Mouse (Mus musculus) kidney, adult 2 months (tissue): Measurements from ENCODE around the gene Hdac10. TPM values are rescaled to one million over a fixed set of nuclear protein-coding genes. Genes with fewer than 3 reads are reported as not detected.

Experiments
- DNase-seq: peaks from one replicate; pipeline ENCODE4 v3.0.0; 2021
- H3K27ac ChIP-seq: fragments of 200-500 bp; 2 replicates; pipeline ENCODE4 v1.5.1; 2012; ENCODE audit warnings: low read depth, low read length, control low read depth, inconsistent platforms; ENCODE audit not compliant: insufficient read depth
- H3K27me3 ChIP-seq: fragments of 200-500 bp; replicated peaks from 2 replicates; pipeline ENCODE4 v1.6.1; 2012; ENCODE audit warnings: mild to moderate bottlenecking, moderate library complexity, low read length, inconsistent platforms; ENCODE audit not compliant: control insufficient read depth, insufficient read depth
- H3K36me3 ChIP-seq: fragments of 200-500 bp; 2 replicates; pipeline ENCODE4 v1.6.1; 2012; ENCODE audit warnings: mild to moderate bottlenecking, moderate library complexity, low read length, inconsistent platforms; ENCODE audit not compliant: control insufficient read depth, insufficient read depth
- H3K4me1 ChIP-seq: fragments of 200-500 bp; 2 replicates; pipeline ENCODE4 v1.6.1; 2011; ENCODE audit warnings: low read length; ENCODE audit not compliant: control insufficient read depth, insufficient read depth
- H3K4me3 ChIP-seq: fragments of 200-500 bp; 2 replicates; pipeline ENCODE4 v1.5.1; 2011; ENCODE audit warnings: mild to moderate bottlenecking, low read depth, low read length, control low read depth; ENCODE audit not compliant: insufficient read depth
- CTCF ChIP-seq: fragments of 200-500 bp; conservative IDR thresholded peaks from 2 replicates; pipeline ENCODE4 v1.5.1; 2011; ENCODE audit warnings: low read depth, mild to moderate bottlenecking, control low read depth, low read length, moderate library complexity, mixed read lengths; ENCODE audit not compliant: insufficient read depth, insufficient read length
- POLR2A ChIP-seq: fragments of 200-500 bp; IDR thresholded peaks from one replicate; pipeline ENCODE4 v1.6.1; 2011; ENCODE audit warnings: low read depth, low read length, control low read depth
- WGBS: fragments of 180-500 bp; shearing (Covaris S2); methylation state at CpG from one replicate; pipeline ENCODE4 v1.1.7; 2018; 5-methylcytosine and 5-hydroxymethylcytosine counted together
- polyA plus RNA-seq: library from polyadenylated mRNA; depleted of rRNA; stranded (reverse); fragments of >200 nt; gene quantifications from 2 replicates; pipeline ENCODE4 v1.2.3, GENCODE M21; 2012

Hdac10 gene
- polyA plus RNA-seq, 1 experiment, result 26.5 TPM

DNA sequence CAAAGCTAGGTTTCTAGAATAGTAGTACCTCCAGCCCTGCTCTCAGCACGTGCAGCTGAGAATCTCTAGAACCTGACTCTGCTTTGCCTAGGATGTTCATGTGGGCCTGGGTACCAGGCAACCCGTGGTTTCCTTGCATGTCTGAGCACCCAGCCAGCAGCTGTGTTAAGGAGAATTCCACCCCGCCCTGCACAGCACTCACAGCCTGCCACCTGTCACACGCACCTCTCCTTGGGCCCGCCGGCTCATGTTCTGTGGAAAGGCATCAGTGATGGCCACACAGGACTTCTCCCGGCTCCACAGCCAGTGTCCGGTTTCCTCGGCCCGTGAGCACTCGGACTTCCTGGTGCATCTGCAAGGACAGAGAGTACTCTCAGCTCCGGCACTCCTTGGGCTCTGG lies 37.0 kb upstream of the Hdac10 start:
- peaks cover 12% of the 10 kb centered on the region for H3K36me3 ChIP-seq
- TF ChIP-seq CTCF (no peak), POLR2A (no peak)
- 89% methylated on average over 12 of the region's 12 CpGs for WGBS
- no peak overlapping the region for H3K27ac ChIP-seq
- no peak overlapping the region for H3K4me3 ChIP-seq
- no peaks in the 10 kb centered on the region for H3K27me3 ChIP-seq
- H3K4me1 ChIP-seq, result peaks cover 14% of the 10 kb centered on the region
- DNase-seq, result no peak

DNA sequence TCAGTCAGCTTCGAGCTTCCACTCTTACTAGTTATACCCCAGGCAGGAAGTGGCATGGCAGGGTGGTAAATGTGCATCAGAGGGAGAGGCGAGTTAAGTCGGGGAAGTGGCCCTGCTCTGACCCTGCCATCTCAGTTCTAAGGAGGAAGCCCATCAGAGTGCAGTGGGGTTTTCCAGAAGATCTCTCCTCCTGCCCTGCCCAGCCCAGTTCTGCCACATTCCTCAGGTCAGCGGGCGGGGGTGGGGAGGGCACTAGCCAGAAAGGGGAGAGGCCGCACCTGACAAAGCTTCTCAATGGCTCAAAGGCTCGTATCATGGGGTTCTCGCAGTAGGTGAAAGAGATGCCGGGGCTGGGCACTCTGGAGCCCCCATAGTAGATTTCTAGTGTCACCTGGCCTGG lies 32.9 kb upstream of the Hdac10 start:
- 54% methylated on average over 9 of the region's 9 CpGs for WGBS
- DNase-seq, result peak; percentile 38
- Histone ChIP-seq H3K36me3 (peaks cover 12% of the 10 kb centered on the region), H3K27ac (no peak overlapping the region), H3K27me3 (no peaks in the 10 kb centered on the region), H3K4me1 (no peaks in the 10 kb centered on the region), H3K4me3 (no peak overlapping the region)
- TF ChIP-seq CTCF, result no peak
- no peak for TF ChIP-seq POLR2A

DNA sequence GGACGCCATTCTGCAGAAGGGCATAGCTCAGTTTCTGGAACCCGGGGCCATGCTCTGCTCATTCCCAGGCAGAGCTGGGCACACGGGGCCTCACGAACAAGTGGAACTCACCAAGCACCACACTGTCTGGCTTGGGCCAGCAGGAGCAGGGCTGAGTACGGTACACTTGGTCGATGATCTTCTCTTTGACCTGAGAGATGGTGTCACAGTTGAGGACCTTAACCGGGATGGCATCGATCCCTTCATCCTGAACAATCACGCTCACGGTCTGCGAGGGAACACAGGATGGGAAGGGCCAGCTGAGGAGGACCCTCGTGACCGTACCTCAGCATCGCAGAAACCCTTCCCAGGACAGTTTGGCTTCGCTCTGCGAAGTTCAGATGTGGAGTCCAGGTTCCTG lies 30.0 kb upstream of the Hdac10 start:
- Histone ChIP-seq H3K27ac (no peak overlapping the region), H3K4me1 (no peaks in the 10 kb centered on the region), H3K36me3 (peaks cover 9% of the 10 kb centered on the region), H3K27me3 (no peaks in the 10 kb centered on the region), H3K4me3 (no peak overlapping the region)
- TF ChIP-seq CTCF, result no peak
- TF ChIP-seq POLR2A, result no peak
- WGBS, result 92% methylated on average over 16 of the region's 16 CpGs
- no peak for DNase-seq

DNA sequence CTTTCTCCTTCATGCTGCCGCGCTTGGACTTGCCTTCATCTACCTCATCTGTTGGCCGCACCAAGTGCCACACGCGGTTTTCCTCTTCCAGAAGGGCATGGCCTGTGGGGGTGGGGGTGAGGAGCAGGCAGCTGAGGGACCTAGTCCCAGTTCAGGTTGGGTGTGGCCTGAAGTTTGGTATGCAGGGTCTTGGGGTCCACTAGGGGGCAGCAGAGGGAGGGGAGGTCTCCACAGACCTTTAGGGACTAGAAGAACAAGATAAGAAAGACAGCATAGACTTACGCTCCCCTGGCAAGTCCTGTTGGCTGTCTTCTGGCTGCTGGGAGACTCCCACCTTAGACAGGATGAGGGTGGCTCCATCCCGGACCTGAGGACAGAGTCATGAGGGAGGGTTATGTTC lies 29.5 kb upstream of the Hdac10 start:
- TF ChIP-seq POLR2A, result no peak
- TF ChIP-seq CTCF, result peak; percentile 78
- H3K36me3 ChIP-seq, result peaks cover 9% of the 10 kb centered on the region
- H3K27ac ChIP-seq, result no peak overlapping the region
- H3K4me1 ChIP-seq, result no peaks in the 10 kb centered on the region
- H3K27me3 ChIP-seq, result no peaks in the 10 kb centered on the region
- H3K4me3 ChIP-seq, result no peak overlapping the region
- 49% methylated on average over 7 of the region's 7 CpGs for WGBS
- peak; percentile 79 for DNase-seq

DNA sequence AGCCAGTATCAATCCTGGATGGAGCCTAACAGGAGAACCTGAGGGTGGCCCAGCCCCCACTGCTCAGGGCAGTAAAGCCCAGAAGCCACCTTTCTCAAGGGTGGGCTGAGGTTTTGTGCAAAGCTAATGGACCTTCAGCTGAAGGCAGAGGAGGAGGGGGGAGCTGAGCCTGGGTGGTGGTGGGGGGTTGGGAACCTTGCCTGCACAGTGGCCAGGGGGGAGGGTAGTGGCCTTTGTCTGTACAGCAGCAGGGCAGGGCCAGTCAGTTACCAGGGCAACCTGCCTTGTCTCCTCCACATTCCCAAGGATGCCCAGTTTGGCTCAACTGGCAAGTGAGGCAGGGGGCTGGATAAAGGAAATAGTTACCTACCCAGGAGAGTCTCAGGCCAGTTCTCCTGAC lies 23.8 kb upstream of the Hdac10 start:
- DNase-seq, result no peak
- TF ChIP-seq POLR2A (no peak), CTCF (no peak)
- Histone ChIP-seq H3K4me1 (peaks cover 5% of the 10 kb centered on the region; the same call in 1 of the 2 replicates), H3K27me3 (no peaks in the 10 kb centered on the region), H3K36me3 (peaks cover 2% of the 10 kb centered on the region; the same call in 1 of the 2 replicates), H3K4me3 (no peak overlapping the region), H3K27ac (no peak overlapping the region)

DNA sequence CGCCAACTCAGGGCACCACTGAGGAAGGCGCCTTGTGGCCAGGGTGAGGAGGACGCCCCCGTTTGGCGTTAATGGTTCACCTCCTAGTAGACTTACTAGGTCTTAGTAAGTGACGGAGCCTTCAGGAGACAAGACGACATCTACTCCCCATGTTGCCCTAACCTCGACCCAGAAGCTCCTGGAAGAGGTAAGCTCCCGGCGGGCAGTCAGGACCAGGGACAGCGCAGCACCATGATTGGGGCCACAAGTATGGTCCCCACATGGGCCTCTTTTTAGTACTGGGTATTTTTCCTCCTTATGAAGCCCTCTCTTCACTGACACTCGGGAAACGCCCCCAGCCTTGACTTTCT lies 21.5 kb upstream of the Hdac10 start:
- DNase-seq, result no peak
- Histone ChIP-seq H3K4me1 (peaks cover 10% of the 10 kb centered on the region; the same call in 1 of the 2 replicates), H3K27ac (peak overlapping the region; percentile 31), H3K27me3 (no peaks in the 10 kb centered on the region), H3K36me3 (no peaks in the 10 kb centered on the region), H3K4me3 (peak overlapping the region; percentile 70; the same call in 1 of the 2 replicates)
- 12% methylated on average over 13 of the region's 13 CpGs for WGBS
- TF ChIP-seq POLR2A (no peak), CTCF (no peak)

DNA sequence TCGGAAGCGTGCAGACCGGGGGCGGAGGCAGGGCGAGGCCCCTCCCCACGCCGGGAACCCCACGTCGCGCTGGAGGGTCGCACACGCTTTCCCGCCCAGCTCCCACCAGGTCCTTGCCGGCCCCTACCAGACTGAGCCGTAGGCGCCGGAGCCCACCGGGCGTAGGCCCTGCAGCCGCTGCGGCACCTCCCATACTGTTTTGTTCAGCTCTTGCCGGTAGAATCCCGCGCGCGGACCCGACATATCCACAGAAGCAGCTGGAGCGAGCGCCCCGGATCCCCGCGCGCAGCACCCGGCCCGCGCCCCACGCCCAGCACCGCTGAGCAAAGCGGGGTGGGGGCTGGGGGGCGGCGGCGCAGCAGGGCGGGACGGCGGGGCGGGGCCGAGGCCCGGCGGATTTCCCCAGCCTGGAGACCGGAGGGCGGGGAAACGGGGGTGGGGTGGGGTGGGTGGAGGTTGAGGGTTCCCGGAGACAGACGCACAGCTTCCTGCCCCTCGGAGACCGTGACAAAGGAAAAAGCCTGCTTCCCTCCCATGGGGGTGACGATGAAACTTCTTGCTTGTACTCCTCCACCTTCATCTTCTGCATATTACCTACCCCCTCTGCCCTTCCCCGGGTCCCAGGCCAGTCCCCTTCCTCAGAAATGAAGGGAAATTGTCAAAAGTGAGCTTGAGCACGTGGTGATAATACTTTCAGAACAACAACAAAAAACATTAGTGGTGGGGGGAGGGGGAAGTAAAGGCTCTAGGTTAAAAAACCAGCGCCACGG lies 21.0 kb upstream of the Hdac10 start, which contains the start of gene Mapk11:
Mapk11 (minus strand) TSS at position 358 of the 770 bp plus-strand sequence.
- Histone ChIP-seq H3K36me3 (no peaks in the 10 kb centered on the region), H3K4me1 (peaks cover 10% of the 10 kb centered on the region; the same call in 1 of the 2 replicates), H3K4me3 (peak within 1 kb of the TSS; percentile 70), H3K27ac (peak within 1 kb of the TSS; percentile 31), H3K27me3 (no peaks in the 10 kb centered on the region)
- TF ChIP-seq POLR2A (no peak), CTCF (no peak)
- WGBS, result under 1% methylated on average over 52 of the region's 61 CpGs
- peak; percentile 66 for DNase-seq
